Mouse (Mus musculus) cerebellum, postnatal 4 days (tissue): ENCODE results near the gene Iqcb1.
"Not testable (repeated sequence)": the region's sequence is repeated elsewhere in the genome, so short reads cannot be mapped to it uniquely, and the experiment has no call there.

Source experiments
- DNase-seq, 2 experiments: peaks; one replicate each; pipeline ENCODE4 v3.0.0; 2022; ENCODE audit warnings: low spot score in 2 of 2, mixed read lengths in 1 of 2

Gene Iqcb1

DNA sequence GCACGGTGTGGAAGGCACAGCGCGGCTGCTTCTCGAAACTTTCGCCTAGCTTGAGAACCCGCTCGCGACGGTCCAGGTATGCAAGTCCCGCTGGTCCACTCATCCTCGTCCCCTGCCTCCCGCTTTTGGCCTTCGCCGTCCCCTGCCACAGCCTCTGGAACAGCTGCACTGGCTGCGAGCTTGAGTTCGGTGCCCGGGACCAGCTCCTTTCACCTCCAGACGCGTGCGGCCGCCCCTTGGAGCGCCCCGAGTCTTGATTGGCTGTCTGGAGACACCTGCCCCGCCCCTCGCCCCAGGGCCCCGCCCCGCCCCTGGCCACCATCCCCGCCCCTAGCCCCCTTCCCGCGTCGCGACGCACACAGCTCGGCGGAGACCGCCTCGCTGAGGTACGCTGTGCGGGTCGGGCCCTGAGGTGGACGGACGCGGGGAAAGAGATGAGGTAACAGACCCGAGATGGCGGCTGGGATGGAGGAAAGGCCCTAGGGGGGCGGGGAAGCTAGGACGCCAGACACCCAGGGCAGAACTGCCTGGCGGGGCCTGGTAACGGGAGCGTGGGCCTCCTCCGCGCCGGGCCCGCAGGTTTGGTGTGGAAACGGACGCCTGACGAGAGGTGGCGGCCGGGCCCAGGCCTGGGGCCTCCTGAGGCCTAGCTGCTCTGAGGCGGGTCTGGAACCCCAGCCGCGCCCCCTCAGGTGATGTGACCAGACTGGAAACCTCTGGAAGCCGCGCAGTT lies at the start of gene Iqcb1:
Gene Iqcb1, plus strand, starts transcription at position 332 of the 733 bp plus-strand sequence.
- peak; percentile 72 to 80 for DNase-seq

DNA sequence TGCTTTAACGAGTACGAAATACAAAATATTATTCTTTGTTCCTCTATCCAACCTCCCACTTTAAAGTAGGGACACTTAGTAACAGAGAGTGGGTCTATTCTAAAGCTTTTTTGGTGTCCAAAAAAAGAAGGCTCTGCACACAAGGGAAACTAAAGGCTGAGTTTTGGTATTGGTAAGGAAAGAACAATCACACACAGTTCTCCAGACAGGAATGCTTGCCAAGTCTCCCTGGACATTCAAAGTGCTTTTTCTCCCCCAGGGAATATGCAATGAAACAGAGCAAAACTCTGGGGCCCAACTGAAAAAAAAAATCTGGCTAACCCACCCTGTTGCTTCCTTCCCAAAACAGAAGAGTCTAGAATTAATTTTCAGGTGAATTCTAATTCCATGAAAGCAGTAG lies 44.0 kb upstream of the Iqcb1 start:
- no peak for DNase-seq

DNA sequence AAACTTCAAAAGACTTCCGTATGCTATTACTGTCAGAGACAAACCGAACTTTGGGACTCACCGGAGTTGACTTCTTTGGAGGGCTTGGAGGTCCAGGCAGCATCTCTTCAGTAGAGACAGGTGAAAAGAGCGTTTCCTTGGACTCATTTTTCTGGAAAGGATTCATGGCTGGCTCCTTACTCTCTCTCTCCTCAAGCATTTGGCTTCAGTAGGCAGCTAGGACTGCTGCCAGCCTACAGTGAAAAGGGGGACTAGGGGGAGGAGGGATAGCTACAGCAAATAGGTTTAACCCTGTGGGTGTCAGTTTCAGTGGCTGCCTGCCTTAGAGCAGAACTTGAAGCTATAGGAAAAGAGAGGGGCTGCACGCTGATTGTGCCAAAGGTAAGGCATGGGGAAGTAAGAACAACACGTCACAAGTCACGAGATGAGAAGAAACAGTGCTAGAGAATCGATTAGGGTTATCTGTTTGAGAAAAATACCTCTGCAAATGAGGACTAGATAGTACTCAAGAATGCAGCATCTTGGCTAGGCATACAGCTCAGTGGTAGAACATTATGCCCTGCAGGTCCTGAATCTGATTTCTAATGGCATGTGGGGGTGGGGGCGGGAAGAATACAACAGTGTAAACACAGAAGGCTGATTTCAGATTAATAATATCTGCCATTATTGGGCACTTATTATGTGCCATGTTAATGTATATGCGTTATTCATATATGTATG lies 43.4 kb upstream of the Iqcb1 start, which contains the start of gene Slc15a2:
Gene Slc15a2, minus strand, starts transcription at position 369 of the 720 bp plus-strand sequence.
- peak; percentile 20 to 57 for DNase-seq

DNA sequence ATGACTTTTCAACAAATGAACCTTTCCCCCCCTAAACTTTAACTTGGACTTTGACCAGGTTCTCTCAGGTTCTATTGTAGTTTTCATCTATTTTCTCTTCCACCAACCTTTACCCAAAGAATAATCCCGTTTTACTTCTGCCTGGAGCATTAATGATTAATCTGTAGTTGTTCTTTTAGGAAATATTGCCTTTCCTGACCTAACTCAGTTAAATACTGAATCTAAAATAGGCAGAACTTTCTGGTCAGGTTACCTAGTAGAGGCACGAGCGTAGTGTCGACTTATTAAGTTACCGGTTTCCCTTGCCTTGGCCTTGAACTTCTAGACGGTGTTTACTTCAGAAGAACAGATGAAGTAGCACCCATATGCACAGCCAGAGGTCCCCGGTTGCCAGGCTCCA lies 41.7 kb upstream of the Iqcb1 start:
- no peak for DNase-seq

DNA sequence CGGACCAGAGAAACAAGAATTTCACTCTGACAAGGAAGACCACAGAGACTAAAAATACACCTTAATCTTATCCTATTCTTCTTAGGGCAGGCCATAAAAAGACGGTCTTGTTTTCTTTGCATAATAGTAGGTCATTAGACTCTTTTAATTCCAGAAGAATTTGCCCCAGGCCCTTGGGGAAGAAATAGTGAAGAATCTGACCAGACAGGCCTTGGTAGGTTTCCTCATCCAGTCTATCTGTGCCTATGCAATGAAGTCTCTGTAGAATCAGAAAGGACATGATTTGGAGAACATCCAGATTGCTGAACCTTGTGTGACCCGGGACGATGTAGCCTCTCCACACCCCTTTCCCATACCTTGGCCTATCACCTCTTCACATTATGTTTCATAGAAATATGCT lies 38.0 kb upstream of the Iqcb1 start:
- no peak for DNase-seq

DNA sequence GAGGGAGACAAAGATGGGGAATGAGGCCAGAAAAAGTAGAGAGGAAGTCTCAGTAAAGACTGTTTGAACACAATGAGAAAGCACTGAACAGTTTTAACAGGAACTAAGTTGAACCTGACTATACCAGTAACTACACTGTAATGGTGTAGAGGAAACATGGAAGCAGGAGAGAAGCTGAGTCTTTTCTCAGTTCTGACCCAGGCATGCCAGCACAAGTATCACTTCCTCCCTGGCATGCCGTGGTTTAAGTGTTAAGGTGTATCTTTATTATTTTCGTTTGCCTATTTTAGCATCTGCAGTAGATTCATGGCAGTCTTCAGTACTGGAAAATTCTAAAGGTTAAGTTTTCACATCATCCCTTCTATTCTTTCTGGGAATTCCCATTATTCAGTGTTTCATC lies 33.2 kb upstream of the Iqcb1 start:
- DNase-seq, result no peak

DNA sequence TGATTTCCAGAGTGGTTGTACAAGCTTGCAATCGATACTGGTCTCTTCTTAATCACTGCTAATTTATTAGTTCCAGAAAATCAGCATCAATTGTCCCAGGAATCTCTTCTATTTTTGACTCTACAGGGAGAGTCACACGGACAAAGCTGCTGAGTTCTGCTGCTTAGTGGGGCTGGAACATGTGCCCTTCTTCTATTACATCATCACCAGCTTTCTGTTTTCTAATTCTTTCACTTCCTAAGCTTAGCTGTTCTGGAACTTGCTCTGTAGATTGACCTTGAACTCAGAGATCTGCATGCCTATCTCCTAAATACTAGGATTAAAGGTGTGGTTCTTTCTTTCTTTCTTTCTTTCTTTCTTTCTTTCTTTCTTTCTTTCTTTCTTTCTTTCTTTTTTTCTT lies 29.9 kb upstream of the Iqcb1 start:
- no peak for DNase-seq

DNA sequence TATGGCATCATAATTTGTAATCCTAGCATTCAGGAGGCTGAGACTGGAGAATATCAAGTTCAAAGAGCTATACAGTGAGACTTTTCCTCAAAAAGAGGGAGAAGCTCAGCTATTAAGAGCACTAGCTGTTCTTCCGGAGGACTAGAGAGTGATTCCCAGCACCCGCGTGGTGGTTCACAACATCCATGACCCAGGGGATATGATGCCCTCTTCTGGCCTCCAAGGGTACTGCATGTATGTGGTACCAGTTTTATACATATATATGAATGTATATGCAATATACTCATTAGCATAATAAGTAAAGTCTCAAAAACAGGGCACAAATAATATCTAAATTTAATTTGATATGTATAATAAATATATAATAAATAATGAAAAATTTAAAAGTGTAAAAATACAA lies 25.8 kb upstream of the Iqcb1 start:
- no peak for DNase-seq

DNA sequence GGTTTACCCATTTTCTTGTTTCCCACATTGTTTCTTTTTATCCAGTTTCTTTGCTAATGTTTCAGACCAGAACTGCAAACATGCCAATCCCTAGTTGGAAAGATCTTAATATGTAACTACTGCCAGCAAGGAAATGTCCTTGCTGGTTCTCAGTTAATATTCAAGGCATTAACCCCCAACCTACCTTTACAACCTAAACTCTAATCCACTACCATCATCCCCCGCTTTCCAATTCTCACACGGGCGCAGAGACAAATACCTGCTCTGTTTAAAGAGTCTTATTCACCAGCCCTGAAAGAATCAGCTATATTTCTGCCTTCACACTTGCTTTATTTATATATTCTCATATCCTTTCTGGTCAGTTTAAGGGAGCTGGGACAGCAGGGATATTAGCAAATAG lies 19.6 kb upstream of the Iqcb1 start:
- DNase-seq, result no peak

DNA sequence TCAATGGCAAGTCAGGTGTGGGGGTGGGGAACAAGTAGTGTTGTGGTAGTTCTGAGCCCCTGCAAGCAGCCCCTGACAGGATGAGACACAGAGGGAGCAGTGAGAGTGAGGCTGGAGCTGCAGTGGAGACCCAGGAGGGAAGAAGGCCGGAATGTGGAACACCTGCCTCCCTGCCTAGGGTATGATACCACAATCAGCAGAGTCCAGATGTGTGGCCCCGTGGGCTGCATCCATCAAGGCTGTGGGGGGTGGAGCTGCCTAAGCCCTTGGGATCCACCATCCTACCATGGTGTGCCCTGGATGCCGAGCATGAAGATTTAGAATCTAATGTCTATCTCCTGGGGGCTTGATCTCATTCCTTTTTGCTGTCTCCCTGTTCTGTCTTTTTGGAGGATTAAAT lies 14.5 kb upstream of the Iqcb1 start:
- no peak for DNase-seq

DNA sequence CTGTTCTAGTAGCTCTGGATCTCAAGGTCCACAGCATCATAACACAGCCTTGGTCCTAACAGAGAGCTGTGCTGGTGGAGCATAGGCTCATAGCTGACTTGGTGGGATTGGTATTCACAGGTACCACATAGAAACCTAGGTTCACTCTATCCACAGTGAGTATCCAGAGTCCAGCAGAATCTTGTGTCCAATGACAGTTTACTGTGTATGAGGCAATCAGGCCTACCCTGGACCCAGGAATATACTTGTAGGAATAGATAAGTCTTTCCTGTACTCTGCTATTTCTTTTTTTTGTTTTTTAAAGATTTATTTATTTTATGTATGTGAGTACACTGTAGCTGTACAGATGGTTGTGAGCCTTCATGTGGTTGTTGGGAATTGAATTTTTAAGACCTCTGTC lies 11.3 kb upstream of the Iqcb1 start:
- DNase-seq, result no peak

DNA sequence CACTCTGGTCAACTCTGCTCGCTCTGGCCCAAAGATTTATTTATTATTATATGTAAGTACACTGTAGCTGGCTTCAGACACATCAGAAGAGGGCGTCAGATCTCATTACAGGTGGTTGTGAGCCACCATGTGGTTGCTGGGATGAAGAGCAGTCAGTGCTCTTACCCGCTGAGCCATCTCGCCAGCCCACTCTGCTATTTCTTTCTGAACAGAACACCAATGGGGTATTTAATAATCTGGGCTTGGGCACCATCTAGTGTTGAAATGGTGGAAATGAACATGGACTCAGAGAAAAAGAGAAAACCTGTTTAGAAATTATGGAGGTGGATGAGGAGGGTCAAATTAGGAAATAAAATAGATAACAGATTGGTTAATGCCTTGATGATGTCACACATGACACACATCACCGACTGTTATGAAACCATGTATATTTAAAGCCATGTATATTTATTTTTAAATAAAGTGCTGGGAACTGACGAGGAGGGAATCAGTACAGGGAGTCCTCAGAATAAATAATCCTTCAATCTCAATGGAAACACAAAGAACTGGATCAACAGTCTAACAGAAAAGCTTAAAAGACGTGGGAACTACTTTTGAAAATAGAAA lies 10.8 kb upstream of the Iqcb1 start:
- peak; percentile 27 to 69 for DNase-seq

DNA sequence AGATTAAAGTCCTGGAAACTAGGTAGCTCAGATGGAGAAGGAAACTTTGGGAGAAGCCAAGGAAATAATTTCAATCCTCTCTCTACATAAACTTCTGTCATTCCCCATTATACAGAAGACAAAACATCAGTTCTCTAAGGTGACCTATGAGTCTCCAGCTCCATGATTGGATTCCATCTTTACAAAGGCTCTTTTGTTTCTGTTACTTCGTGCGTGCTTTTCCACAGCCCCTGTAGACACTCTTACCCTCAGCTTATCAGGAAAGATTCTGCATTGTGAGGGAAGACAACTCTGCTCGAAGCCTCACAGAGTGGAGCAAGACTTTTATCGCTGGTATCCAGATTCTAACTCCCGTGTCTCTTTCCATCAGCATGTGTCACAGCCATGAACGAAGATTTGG lies 8.2 kb upstream of the Iqcb1 start:
- DNase-seq, result no peak

DNA sequence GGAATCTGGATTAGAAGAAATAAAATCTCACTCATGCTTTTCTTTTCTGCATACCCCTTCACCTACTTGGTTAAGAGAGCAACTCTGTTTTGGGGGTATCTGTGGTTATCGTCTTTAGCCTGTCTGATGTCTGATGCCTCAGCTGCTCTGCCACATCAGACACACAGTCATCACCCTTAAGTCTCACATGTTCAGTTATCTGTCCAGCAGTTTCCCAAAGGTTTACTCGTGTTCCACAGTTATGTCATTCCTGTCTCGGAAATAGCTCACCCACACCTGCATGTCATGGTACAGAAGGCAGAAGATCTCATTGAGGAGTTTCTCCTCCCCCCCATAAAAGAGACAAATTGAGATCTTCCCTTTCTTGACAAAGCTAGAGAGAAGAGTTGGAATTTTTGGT lies 7.4 kb upstream of the Iqcb1 start:
- DNase-seq, result no peak

DNA sequence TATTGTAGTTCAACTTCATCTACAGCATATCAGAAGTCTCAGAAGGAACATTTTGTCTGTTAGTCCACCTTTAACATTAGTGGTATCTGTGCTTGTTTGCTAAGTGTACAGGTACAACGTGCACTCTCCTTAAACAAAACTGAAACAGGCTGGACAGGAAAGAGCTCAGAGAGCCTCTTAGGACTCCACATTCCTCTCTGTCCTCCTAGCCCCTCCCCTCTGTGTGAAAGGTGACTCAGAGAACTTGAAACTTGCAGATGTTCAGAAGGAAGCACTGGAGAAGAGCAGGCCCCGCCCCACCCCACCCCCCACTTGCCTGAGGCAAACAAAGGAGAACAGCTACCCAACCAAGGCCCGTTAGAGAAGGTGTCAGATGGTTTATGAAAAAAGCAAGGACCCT lies 6.7 kb upstream of the Iqcb1 start:
- DNase-seq, result no peak

DNA sequence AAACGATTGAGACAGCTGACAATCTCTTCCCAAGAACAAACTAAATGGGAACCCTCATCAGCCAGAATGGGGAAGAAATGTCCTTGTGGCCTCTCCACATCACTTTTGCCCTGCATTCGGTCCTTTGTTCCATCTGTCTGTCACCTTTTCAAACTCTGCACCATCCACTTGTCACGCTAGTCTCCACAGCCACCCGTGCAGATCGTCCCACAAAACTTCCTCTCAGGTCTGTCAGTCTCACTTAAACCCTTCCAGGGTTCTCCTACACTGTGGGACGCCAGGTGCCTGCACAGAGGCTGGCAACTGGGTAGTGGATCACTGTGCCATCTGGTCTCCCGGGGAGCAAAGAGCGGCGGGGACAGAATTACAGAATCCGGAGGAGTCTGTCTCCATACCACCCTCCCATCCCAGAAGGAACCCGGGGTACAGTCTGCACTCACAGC lies 553 bp upstream of the Iqcb1 start:
- DNase-seq, result no peak

DNA sequence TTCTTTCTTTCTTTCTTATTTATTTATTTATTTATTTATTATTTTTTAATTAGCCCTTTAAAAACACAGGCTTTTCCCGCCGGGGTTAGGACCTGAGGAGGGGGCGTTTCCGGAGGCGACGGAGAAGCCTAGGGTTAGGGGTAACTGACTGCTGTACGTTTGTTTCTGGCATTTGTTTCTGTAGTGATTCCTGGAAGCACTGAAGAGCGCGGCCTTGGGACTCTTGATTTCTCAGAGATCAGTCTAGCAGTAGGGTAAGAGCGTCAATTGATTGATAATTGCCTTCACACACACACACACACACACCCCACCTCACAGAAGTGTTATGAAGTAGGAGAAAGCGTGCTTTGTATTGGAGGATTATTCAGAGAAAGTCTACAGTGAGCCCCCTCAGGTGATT lies 635 bp downstream of the Iqcb1 start:
- DNase-seq, result no peak

DNA sequence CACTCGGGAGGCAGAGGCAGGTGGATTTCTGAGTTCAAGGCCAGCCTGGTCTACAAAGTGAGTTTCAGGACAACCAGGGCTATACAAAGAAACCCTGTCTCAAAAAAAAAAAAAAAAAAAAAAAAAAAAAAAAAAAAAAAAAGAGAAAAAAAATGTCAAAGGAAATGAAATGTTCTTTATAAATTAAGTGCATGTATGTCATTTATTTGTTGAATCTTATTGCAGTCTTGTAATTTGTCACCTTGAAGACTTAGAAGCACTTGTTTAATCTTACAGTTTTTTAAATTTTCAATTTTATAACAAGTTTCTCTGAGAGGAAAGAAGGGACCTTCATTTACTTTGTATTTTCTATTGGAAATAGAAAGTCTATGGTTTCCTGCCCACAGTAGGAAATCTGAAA lies 18.7 kb downstream of the Iqcb1 start:
- not testable (repeated sequence) for DNase-seq

DNA sequence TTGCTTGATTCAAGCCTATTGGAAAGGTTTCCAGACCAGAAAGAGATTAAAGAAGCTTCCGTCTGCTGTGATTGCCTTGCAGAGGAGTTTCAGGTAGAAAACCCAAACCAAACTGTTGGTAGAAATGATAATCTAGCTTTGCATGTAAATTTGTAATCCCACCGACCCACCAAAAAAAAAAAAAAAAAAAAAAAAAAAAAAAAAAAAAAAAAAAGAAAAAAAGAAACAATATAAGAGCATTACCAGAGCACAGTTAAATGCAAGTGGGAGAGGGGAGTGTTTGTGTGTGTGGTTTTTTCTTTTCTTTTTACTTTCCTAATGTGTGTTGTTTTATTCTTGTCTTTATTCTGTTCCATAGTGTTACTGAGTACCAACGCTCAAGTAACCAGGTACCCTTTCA lies 23.0 kb downstream of the Iqcb1 start:
- no peak for DNase-seq

DNA sequence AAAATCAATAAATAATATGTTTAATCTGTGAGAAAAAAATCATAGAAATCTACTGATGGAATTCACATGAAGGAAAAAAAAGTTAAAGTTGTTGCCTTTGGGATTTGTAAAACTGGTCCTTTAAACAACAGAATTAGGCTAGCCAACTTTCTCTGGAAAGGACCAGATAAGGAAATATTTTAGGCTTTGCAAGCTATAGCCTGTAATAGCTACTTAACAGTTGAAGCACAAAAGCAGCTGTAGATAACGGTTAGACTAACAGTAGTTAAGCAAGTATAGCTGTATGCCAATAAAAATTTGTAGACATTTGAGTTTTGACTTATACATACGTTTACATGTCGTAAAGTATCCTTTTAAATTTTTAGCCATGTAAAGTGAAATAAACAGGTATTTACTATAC lies 35.4 kb downstream of the Iqcb1 start:
- no peak for DNase-seq

DNA sequence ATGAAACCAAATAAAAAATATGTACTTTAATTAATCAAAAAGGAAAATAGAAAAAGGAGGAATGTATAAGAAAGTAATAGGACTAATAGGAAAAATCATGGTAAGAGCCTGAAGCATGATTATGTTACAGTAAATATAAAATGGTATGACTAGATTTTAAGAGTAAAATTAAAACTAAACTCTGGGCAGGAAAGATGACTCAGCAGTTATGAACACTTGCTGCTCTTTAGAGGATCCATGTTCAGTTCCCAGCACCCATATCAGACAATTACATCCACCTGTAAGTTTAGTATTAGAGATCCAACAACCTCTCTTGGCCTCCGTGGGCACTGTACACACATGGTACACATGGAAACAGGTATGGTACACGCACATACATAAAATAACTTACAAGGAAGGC lies 41.3 kb downstream of the Iqcb1 start:
- no peak for DNase-seq

DNA sequence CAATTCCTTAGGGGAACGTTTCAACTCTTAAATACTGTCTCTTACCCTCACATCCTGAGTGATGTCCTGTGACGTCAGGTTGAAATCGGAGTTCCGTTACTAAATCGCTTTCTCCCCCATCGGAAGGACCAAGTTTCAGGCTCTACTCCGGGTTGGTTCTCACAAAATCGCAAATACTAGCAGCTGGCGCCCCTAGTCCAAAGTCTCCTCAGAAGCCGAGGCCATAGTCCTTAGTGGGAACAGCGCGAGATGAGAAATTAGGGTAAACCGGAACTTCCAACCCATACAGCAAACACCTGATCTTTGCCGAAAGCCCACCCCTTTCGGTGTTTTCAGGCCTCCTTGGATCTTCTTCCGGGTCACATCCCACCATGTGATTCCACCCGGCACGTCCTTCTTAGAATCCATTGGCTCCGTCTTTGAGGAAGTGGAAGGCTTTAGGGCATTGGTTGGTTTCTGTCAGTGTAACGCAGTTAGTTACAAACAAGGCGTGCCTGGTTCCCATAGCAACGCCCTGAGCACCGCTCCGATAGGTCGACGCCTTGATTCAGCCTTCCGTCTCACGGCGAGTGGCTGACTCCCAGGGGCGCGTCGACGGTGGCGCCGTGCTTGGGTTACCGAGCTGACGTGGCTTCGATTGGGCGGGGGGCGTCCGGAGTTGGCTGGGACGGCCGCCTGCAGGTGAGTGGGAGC lies 46.5 kb downstream of the Iqcb1 start, which contains the start of the genes Eaf2 and Golgb1:
Gene Eaf2, minus strand, starts transcription at position 421 of the 693 bp plus-strand sequence.
Gene Golgb1, plus strand, starts transcription at position 558 of the 693 bp plus-strand sequence.
- DNase-seq, result peak; percentile 73 to 90
